Mouse (Mus musculus): Measurements from ENCODE around the gene Cxcl9.
A peak's percentile ranks its signal among the peaks of the same experiment; 100 is the strongest.
"Not testable (repeated sequence)": the region's sequence is repeated elsewhere in the genome, so short reads cannot be mapped to it uniquely, and the experiment has no call there.

Cxcl9 gene

GRCm38 (mm10) chr5:92327929-92328328 lies at the start of gene Cxcl9:
Cxcl9 (minus strand) TSS chr5:92328079.
- no peak for DNase-seq

GRCm38 (mm10) chr5:92376795-92377405 lies 49.0 kb upstream of the Cxcl9 start:
- peak in 1 of 2 experiments; percentile 14 for DNase-seq

GRCm38 (mm10) chr5:92375368-92375767 lies 47.5 kb upstream of the Cxcl9 start:
- peak; percentile 52 to 55 for DNase-seq

GRCm38 (mm10) chr5:92374721-92375142 lies 46.9 kb upstream of the Cxcl9 start:
- peak; percentile 69 to 75 for DNase-seq

GRCm38 (mm10) chr5:92372605-92373004 lies 44.7 kb upstream of the Cxcl9 start:
- DNase-seq: no peak

- peak in 1 of 2 experiments; percentile 4 for DNase-seq
Observed at GRCm38 (mm10) chr5:92371361-92371976, 43.6 kb upstream of the Cxcl9 start.

GRCm38 (mm10) chr5:92370891-92371290 lies 43.0 kb upstream of the Cxcl9 start:
- no peak for DNase-seq

- DNase-seq: no peak
Observed at GRCm38 (mm10) chr5:92370392-92370791, 42.5 kb upstream of the Cxcl9 start.

GRCm38 (mm10) chr5:92369151-92369994 lies 41.5 kb upstream of the Cxcl9 start:
- DNase-seq: peak; percentile 39 to 55

GRCm38 (mm10) chr5:92368392-92368791 lies 40.5 kb upstream of the Cxcl9 start:
- no peak for DNase-seq

GRCm38 (mm10) chr5:92366565-92366964 lies 38.7 kb upstream of the Cxcl9 start:
- DNase-seq: no peak

GRCm38 (mm10) chr5:92365146-92365705 lies 37.3 kb upstream of the Cxcl9 start:
- DNase-seq: peak; percentile 52 to 59

- no peak for DNase-seq
Observed at GRCm38 (mm10) chr5:92364011-92364410, 36.1 kb upstream of the Cxcl9 start.

- DNase-seq: no peak
Observed at GRCm38 (mm10) chr5:92363179-92363578, 35.3 kb upstream of the Cxcl9 start.

- DNase-seq: peak in 1 of 2 experiments; percentile 39
Observed at GRCm38 (mm10) chr5:92358767-92359455, 31.0 kb upstream of the Cxcl9 start.

GRCm38 (mm10) chr5:92358033-92358432 lies 30.2 kb upstream of the Cxcl9 start:
- DNase-seq: peak in 1 of 2 experiments; percentile 44

- DNase-seq: peak; percentile 51 to 72
Observed at GRCm38 (mm10) chr5:92353517-92353916, 25.6 kb upstream of the Cxcl9 start.

GRCm38 (mm10) chr5:92352716-92353115 lies 24.8 kb upstream of the Cxcl9 start:
- not testable (repeated sequence) for DNase-seq

GRCm38 (mm10) chr5:92349731-92350130 lies 21.9 kb upstream of the Cxcl9 start:
- DNase-seq: no peak

GRCm38 (mm10) chr5:92348794-92349413 lies 21.0 kb upstream of the Cxcl9 start, which contains the start of gene Cxcl10:
Cxcl10 (minus strand) TSS chr5:92348889.
- peak; percentile 78 to 87 for DNase-seq

- DNase-seq: no peak
Observed at GRCm38 (mm10) chr5:92345006-92345405, 17.1 kb upstream of the Cxcl9 start.

- no peak for DNase-seq
Observed at GRCm38 (mm10) chr5:92340606-92341005, 12.7 kb upstream of the Cxcl9 start.

Data from kidney, postnatal 36 days (tissue).